Mouse (Mus musculus) layer of hippocampus, postnatal 25 days (tissue): Measurements from ENCODE around the gene Zfp362. TPM values are rescaled to one million over a fixed set of nuclear protein-coding genes. Genes with fewer than 3 reads are reported as not detected.

Experiments used
- DNase-seq, 2 experiments: peaks; one replicate each; pipeline ENCODE4 v3.0.0; 2022; ENCODE audit warnings: mixed read lengths in 2 of 2, low spot score in 1 of 2; ENCODE audit errors: extremely low spot score in 1 of 2
- total RNA-seq, 2 experiments: library from RNA; stranded (reverse); gene quantifications; 2 replicates each; pipeline ENCODE4 v1.2.3; 2021

Zfp362 gene
- total RNA-seq, 2 experiments from 2014 or later: 24.7 to 33.8 TPM

- DNase-seq: no peak
These were observed 72.3 kb downstream of the Zfp362 start for GRCm38 (mm10) chr4:128733496-128733895.

DNA sequence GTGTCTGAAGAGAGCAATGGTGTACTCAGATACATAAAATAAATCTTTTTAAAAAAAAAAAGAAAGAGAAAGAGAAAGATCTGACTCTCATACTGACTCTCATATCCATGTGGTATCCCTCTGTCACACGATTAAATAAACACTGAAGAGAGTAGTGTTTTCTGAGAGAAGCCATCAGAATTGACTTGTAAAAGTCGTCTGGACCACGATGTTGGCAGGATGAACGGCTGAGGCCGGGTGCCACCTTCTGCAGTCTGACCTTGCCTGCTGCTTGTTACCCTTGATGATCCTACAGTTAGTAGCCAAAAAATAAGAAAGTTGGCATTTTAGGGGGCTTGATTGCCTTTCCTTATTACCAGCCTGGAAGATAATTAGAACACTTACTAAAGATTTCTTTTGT is 73.1 kb downstream of the Zfp362 start:
- no peak for DNase-seq

- no peak for DNase-seq
These were observed 75.6 kb downstream of the Zfp362 start for GRCm38 (mm10) chr4:128730271-128730670.

- no peak for DNase-seq
These were observed 76.2 kb downstream of the Zfp362 start for GRCm38 (mm10) chr4:128729709-128730037.

GRCm38 (mm10) chr4:128729033-128729708 is 76.7 kb downstream of the Zfp362 start:
- no peak for DNase-seq

- DNase-seq: no peak
These were observed 77.4 kb downstream of the Zfp362 start for GRCm38 (mm10) chr4:128728431-128728851.

GRCm38 (mm10) chr4:128727721-128728430 is 78.0 kb downstream of the Zfp362 start:
- DNase-seq: no peak

DNA sequence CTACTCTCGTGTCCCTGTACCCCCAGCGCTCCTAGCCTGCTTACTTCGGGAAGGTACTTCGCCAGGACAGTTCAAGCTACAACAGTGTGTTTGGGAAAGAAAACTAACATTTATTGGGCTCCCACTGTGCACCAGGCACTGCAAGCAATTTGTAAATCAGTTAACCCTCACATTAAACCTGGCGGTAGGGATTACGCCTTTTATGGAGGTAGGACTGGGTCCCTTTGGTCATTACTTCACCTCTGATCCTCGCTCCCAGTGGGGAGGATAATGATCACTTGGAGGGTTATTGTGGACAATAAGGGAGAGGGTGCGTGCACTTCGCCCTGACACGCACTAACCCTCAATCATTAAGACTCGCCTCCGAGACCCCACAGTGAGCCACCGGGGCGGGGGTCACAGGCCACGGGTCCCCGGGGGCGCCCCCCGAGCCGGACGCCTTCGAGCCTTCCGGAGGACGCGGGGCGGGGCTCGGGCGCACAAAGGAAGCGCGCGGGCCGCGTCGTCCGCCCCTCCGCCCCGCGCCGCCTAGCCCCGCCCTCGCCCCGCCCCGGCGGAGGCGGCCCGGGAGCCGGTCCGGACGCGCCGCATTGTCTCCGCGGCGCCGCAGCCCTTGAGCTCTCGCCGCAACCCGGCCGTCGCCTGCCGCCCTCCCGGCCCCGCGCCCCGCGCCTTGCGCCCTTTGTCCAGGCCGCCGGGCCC is 78.7 kb downstream of the Zfp362 start:
- DNase-seq: peak; percentile 64 to 72

- no peak for DNase-seq
These were observed 81.8 kb downstream of the Zfp362 start for GRCm38 (mm10) chr4:128724059-128724458.

DNA sequence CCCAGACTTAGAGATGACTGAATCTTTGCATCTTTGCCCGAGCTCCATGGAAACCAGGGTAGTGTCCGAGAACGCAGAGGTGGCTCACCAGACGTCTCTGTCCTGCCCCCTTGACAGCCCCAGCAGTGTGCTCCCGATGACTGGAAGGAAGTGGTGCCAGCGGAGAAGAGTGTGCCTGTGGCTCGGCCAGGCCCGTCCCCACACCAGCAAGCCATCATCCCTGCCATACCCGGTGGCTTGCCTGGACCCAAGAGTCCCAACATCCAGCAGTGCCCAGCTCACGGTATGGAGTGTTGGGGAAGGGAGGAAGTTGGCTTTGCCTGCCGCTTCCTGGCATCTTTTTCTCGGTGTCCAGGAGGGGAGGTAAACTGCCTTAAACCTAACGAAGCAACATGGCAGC is 82.4 kb downstream of the Zfp362 start:
- DNase-seq: no peak

Other genes with a start within 250 kb of the Zfp362 start
- gene Zscan20, start 195.9 kb downstream of the Zfp362 start, total RNA-seq: 10 to 100 TPM in 1 of 2 experiments, 1 to 10 TPM in 1; 9.1 to 10.9 TPM
- gene Tlr12, start 187.4 kb downstream of the Zfp362 start, total RNA-seq: under 1 TPM; 0.71 to 0.80 TPM
- 10 to 100 TPM; 93.8 to 95.1 TPM for gene Phc2, start 151.3 kb downstream of the Zfp362 start, total RNA-seq
- gene A3galt2, start 50.7 kb downstream of the Zfp362 start, total RNA-seq: under 1 TPM; 0.12 to 0.14 TPM
- gene Trim62, start 77.5 kb upstream of the Zfp362 start, total RNA-seq: 10 to 100 TPM; 15.1 to 16.2 TPM
- 10 to 100 TPM; 40.7 to 41.8 TPM for gene Azin2, start 156.4 kb upstream of the Zfp362 start, total RNA-seq
- 10 to 100 TPM; 27.7 to 30.9 TPM for gene Ak2, start 185.9 kb upstream of the Zfp362 start, total RNA-seq